Mouse (Mus musculus): Measurements from ENCODE around the gene Gng11. TPM values are rescaled to one million over a fixed set of nuclear protein-coding genes. Genes with fewer than 3 reads are reported as not detected.

Gene Gng11
- polyA plus RNA-seq, 1 experiment from 2014 or later = 123 TPM

DNA sequence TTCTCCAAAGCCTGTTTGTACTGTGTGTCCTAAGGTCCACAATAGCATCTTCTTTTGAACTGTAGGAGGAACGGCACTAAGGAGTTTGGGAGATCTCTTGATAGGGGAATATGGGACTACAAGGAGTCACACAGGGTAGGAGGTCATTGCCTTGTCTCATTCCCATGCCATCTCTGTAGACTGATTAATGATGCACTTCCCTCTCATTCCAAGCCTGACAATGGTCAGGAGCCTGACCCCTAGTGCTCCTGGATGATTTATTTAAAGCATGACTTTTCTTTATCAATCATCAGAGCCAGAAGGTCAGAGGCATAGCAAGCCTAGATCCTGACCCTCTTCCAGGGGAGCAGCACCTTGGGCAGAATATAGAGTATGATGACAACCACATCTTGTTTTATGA, 18.9 kb downstream of the Gng11 start:
- Histone ChIP-seq H3K4me1 (ENCODE audit: control insufficient read depth in 2 of 2, insufficient read depth in 2 of 2, low read length in 2 of 2) (no peaks in the 10 kb centered on the region), H3K9me3 (ENCODE audit: control insufficient read depth, low read length) (no peaks in the 10 kb centered on the region), H3K27me3 (ENCODE audit: control insufficient read depth, insufficient read depth, low read length) (no peaks in the 10 kb centered on the region), H3K36me3 (ENCODE audit: control insufficient read depth, insufficient read depth, low read length) (no peaks in the 10 kb centered on the region), H3K4me2 (ENCODE audit: low read length) (no peak overlapping the region), H3K4me3 (ENCODE audit: control insufficient read depth in 1 of 2, insufficient read depth in 1 of 2, low read depth in 1 of 2, low read length in 2 of 2) (no peak overlapping the region), H3K27ac (replicated peaks in 1 of 2; ENCODE audit: control insufficient read depth in 1 of 2, insufficient read depth in 1 of 2, low read depth in 2 of 2, low read length in 2 of 2) (no peak overlapping the region), H3K9ac (ENCODE audit: low read length) (no peak overlapping the region)
- ATAC-seq (ENCODE audit: insufficient number of reproducible peaks, insufficient read depth, low FRiP score, low read depth) = no peak
- 53% methylated on average over 1 of the region's 1 CpGs for WGBS

- Histone ChIP-seq H3K9ac (ENCODE audit: low read length) (no peak overlapping the region), H3K27me3 (ENCODE audit: control insufficient read depth, insufficient read depth, low read length) (no peaks in the 10 kb centered on the region), H3K27ac (replicated peaks in 1 of 2; ENCODE audit: control insufficient read depth in 1 of 2, insufficient read depth in 1 of 2, low read depth in 2 of 2, low read length in 2 of 2) (no peak overlapping the region), H3K36me3 (ENCODE audit: control insufficient read depth, insufficient read depth, low read length) (no peaks in the 10 kb centered on the region), H3K9me3 (ENCODE audit: control insufficient read depth, low read length) (no peaks in the 10 kb centered on the region), H3K4me1 (ENCODE audit: control insufficient read depth in 2 of 2, insufficient read depth in 2 of 2, low read length in 2 of 2) (no peaks in the 10 kb centered on the region), H3K4me2 (ENCODE audit: low read length) (no peak overlapping the region), H3K4me3 (ENCODE audit: control insufficient read depth in 1 of 2, insufficient read depth in 1 of 2, low read depth in 1 of 2, low read length in 2 of 2) (no peak overlapping the region)
- WGBS = 38% methylated on average over 2 of the region's 2 CpGs
- ATAC-seq (ENCODE audit: insufficient number of reproducible peaks, insufficient read depth, low FRiP score, low read depth) = no peak
Observed at GRCm38 (mm10) chr6:4026367-4026766, 22.7 kb downstream of the Gng11 start.

DNA sequence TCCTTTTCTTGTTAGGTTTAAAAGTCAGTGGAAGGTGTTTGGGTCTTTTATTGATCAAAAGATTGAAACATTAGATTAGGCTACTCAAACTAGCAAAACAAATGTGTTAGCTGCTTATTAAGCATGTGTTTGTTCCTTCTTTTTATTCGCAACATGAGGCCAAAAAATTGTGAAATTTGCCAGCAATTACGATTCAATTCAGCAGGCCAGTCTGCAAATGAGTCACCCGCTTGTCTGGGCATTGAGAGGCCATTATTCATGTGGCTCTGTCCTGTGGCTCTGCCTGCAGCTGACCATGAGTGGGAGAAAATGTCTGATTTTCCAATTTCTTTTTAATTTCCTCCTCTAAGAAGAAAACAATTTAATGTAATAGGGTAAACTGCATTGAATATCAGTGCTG, 27.3 kb downstream of the Gng11 start:
- H3K9me3 ChIP-seq (ENCODE audit: control insufficient read depth, low read length) = no peaks in the 10 kb centered on the region
- H3K36me3 ChIP-seq (ENCODE audit: control insufficient read depth, insufficient read depth, low read length) = no peaks in the 10 kb centered on the region
- 82% methylated on average over 3 of the region's 3 CpGs for WGBS
- H3K4me3 ChIP-seq (ENCODE audit: control insufficient read depth in 1 of 2, insufficient read depth in 1 of 2, low read depth in 1 of 2, low read length in 2 of 2) = no peak overlapping the region
- H3K4me1 ChIP-seq (ENCODE audit: control insufficient read depth in 2 of 2, insufficient read depth in 2 of 2, low read length in 2 of 2) = no peaks in the 10 kb centered on the region
- ATAC-seq (ENCODE audit: insufficient number of reproducible peaks, insufficient read depth, low FRiP score, low read depth) = no peak
- H3K9ac ChIP-seq (ENCODE audit: low read length) = no peak overlapping the region
- H3K4me2 ChIP-seq (ENCODE audit: low read length) = no peak overlapping the region
- H3K27me3 ChIP-seq (ENCODE audit: control insufficient read depth, insufficient read depth, low read length) = no peaks in the 10 kb centered on the region
- H3K27ac ChIP-seq (replicated peaks in 1 of 2; ENCODE audit: control insufficient read depth in 1 of 2, insufficient read depth in 1 of 2, low read depth in 2 of 2, low read length in 2 of 2) = no peak overlapping the region

DNA sequence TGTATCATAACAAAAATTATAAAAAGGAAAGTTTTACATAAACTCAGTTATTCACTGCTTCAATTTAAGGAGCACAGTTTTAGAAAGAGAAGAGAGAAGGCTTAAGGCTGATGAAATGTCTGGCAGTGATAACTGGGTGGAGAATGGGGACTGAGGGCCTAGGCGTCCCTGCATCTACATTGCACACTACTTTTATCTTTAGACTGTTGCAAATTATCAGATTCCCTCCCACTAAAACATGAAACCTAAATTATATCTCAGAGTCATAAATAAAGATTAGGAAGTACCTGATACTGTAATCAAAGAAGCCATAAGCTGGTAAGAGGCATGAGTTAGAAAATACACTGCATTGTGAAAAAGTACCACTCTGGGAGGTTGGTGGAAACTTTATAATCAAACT, 38.1 kb downstream of the Gng11 start:
- no peak overlapping the region for H3K4me3 ChIP-seq (ENCODE audit: control insufficient read depth in 1 of 2, insufficient read depth in 1 of 2, low read depth in 1 of 2, low read length in 2 of 2)
- H3K36me3 ChIP-seq (ENCODE audit: control insufficient read depth, insufficient read depth, low read length) = no peaks in the 10 kb centered on the region
- no peak overlapping the region for H3K9ac ChIP-seq (ENCODE audit: low read length)
- H3K9me3 ChIP-seq (ENCODE audit: control insufficient read depth, low read length) = no peaks in the 10 kb centered on the region
- H3K27me3 ChIP-seq (ENCODE audit: control insufficient read depth, insufficient read depth, low read length) = no peaks in the 10 kb centered on the region
- 50% methylated on average over 1 of the region's 1 CpGs for WGBS
- ATAC-seq (ENCODE audit: insufficient number of reproducible peaks, insufficient read depth, low FRiP score, low read depth) = no peak
- no peaks in the 10 kb centered on the region for H3K4me1 ChIP-seq (ENCODE audit: control insufficient read depth in 2 of 2, insufficient read depth in 2 of 2, low read length in 2 of 2)
- no peak overlapping the region for H3K27ac ChIP-seq (replicated peaks in 1 of 2; ENCODE audit: control insufficient read depth in 1 of 2, insufficient read depth in 1 of 2, low read depth in 2 of 2, low read length in 2 of 2)
- H3K4me2 ChIP-seq (ENCODE audit: low read length) = no peak overlapping the region

GRCm38 (mm10) chr6:4047200-4047599, 43.5 kb downstream of the Gng11 start:
- WGBS = 89% methylated on average over 1 of the region's 1 CpGs
- Histone ChIP-seq H3K4me2 (ENCODE audit: low read length) (no peak overlapping the region), H3K27ac (replicated peaks in 1 of 2; ENCODE audit: control insufficient read depth in 1 of 2, insufficient read depth in 1 of 2, low read depth in 2 of 2, low read length in 2 of 2) (no peak overlapping the region), H3K4me3 (ENCODE audit: control insufficient read depth in 1 of 2, insufficient read depth in 1 of 2, low read depth in 1 of 2, low read length in 2 of 2) (no peak overlapping the region), H3K9ac (ENCODE audit: low read length) (no peak overlapping the region), H3K9me3 (ENCODE audit: control insufficient read depth, low read length) (no peaks in the 10 kb centered on the region), H3K27me3 (ENCODE audit: control insufficient read depth, insufficient read depth, low read length) (no peaks in the 10 kb centered on the region), H3K36me3 (ENCODE audit: control insufficient read depth, insufficient read depth, low read length) (no peaks in the 10 kb centered on the region), H3K4me1 (ENCODE audit: control insufficient read depth in 2 of 2, insufficient read depth in 2 of 2, low read length in 2 of 2) (no peaks in the 10 kb centered on the region)
- ATAC-seq (ENCODE audit: insufficient number of reproducible peaks, insufficient read depth, low FRiP score, low read depth) = no peak

GRCm38 (mm10) chr6:4052843-4053242, 49.1 kb downstream of the Gng11 start:
- no peak overlapping the region for H3K4me3 ChIP-seq (ENCODE audit: control insufficient read depth in 1 of 2, insufficient read depth in 1 of 2, low read depth in 1 of 2, low read length in 2 of 2)
- no peaks in the 10 kb centered on the region for H3K27me3 ChIP-seq (ENCODE audit: control insufficient read depth, insufficient read depth, low read length)
- H3K27ac ChIP-seq (replicated peaks in 1 of 2; ENCODE audit: control insufficient read depth in 1 of 2, insufficient read depth in 1 of 2, low read depth in 2 of 2, low read length in 2 of 2) = no peak overlapping the region
- H3K4me2 ChIP-seq (ENCODE audit: low read length) = no peak overlapping the region
- no peak for ATAC-seq (ENCODE audit: insufficient number of reproducible peaks, insufficient read depth, low FRiP score, low read depth)
- no peak overlapping the region for H3K9ac ChIP-seq (ENCODE audit: low read length)
- no peaks in the 10 kb centered on the region for H3K9me3 ChIP-seq (ENCODE audit: control insufficient read depth, low read length)
- H3K4me1 ChIP-seq (ENCODE audit: control insufficient read depth in 2 of 2, insufficient read depth in 2 of 2, low read length in 2 of 2) = no peaks in the 10 kb centered on the region
- H3K36me3 ChIP-seq (ENCODE audit: control insufficient read depth, insufficient read depth, low read length) = no peaks in the 10 kb centered on the region
- WGBS = 48% methylated on average over 1 of the region's 1 CpGs

GRCm38 (mm10) chr6:4054387-4054786, 50.7 kb downstream of the Gng11 start:
- Histone ChIP-seq H3K4me3 (ENCODE audit: control insufficient read depth in 1 of 2, insufficient read depth in 1 of 2, low read depth in 1 of 2, low read length in 2 of 2) (no peak overlapping the region), H3K27me3 (ENCODE audit: control insufficient read depth, insufficient read depth, low read length) (no peaks in the 10 kb centered on the region), H3K27ac (replicated peaks in 1 of 2; ENCODE audit: control insufficient read depth in 1 of 2, insufficient read depth in 1 of 2, low read depth in 2 of 2, low read length in 2 of 2) (no peak overlapping the region), H3K4me1 (ENCODE audit: control insufficient read depth in 2 of 2, insufficient read depth in 2 of 2, low read length in 2 of 2) (no peaks in the 10 kb centered on the region), H3K36me3 (ENCODE audit: control insufficient read depth, insufficient read depth, low read length) (no peaks in the 10 kb centered on the region), H3K9ac (ENCODE audit: low read length) (no peak overlapping the region), H3K4me2 (ENCODE audit: low read length) (no peak overlapping the region), H3K9me3 (ENCODE audit: control insufficient read depth, low read length) (no peaks in the 10 kb centered on the region)
- 85% methylated on average over 4 of the region's 4 CpGs for WGBS
- ATAC-seq (ENCODE audit: insufficient number of reproducible peaks, insufficient read depth, low FRiP score, low read depth) = no peak
